Mouse (Mus musculus) WW6 (cell line): Measurements from ENCODE around the gene Fcho2.
"Not testable (repeated sequence)": the region's sequence is repeated elsewhere in the genome, so short reads cannot be mapped to it uniquely, and the experiment has no call there.

Source experiments
- DNase-seq: peaks from one replicate; pipeline ENCODE4 v3.0.0-alpha.2; 2013; ENCODE audit warnings: low read depth, low spot score

The Fcho2 gene

GRCm38 (mm10) chr13:98815147-98815785 is at the start of gene Fcho2:
Gene Fcho2 (minus strand): TSS chr13:98815449.
- DNase-seq = peak; percentile 94

GRCm38 (mm10) chr13:98855291-98855690 is 40.0 kb upstream of the Fcho2 start:
- DNase-seq = no peak

GRCm38 (mm10) chr13:98845794-98846193 is 30.5 kb upstream of the Fcho2 start:
- DNase-seq = no peak

- no peak for DNase-seq
These were observed 21.3 kb upstream of the Fcho2 start for GRCm38 (mm10) chr13:98836423-98837088.

GRCm38 (mm10) chr13:98835740-98836139 is 20.5 kb upstream of the Fcho2 start:
- DNase-seq = no peak

- no peak for DNase-seq
These were observed 19.5 kb upstream of the Fcho2 start for GRCm38 (mm10) chr13:98834723-98835122.

GRCm38 (mm10) chr13:98834199-98834598 is 18.9 kb upstream of the Fcho2 start:
- no peak for DNase-seq

GRCm38 (mm10) chr13:98832451-98833450 is 17.5 kb upstream of the Fcho2 start:
- DNase-seq = no peak

- not testable (repeated sequence) for DNase-seq
These were observed 13.8 kb upstream of the Fcho2 start for GRCm38 (mm10) chr13:98829026-98829425.

- DNase-seq = no peak
These were observed 10.3 kb upstream of the Fcho2 start for GRCm38 (mm10) chr13:98825574-98825973.

- no peak for DNase-seq
These were observed 3.8 kb upstream of the Fcho2 start for GRCm38 (mm10) chr13:98819094-98819493.

GRCm38 (mm10) chr13:98818205-98818604 is 3.0 kb upstream of the Fcho2 start:
- DNase-seq = no peak

- no peak for DNase-seq
These were observed 2.5 kb upstream of the Fcho2 start for GRCm38 (mm10) chr13:98817766-98818165.

GRCm38 (mm10) chr13:98816981-98817660 is 1.9 kb upstream of the Fcho2 start:
- DNase-seq = not testable (repeated sequence)

- DNase-seq = no peak
These were observed 1.3 kb upstream of the Fcho2 start for GRCm38 (mm10) chr13:98816571-98816970.

- DNase-seq = no peak
These were observed 791 bp downstream of the Fcho2 start for GRCm38 (mm10) chr13:98814275-98815040.

GRCm38 (mm10) chr13:98813596-98814274 is 1.5 kb downstream of the Fcho2 start:
- no peak for DNase-seq

- DNase-seq = no peak
These were observed 2.1 kb downstream of the Fcho2 start for GRCm38 (mm10) chr13:98813167-98813566.

- DNase-seq = no peak
These were observed 3.0 kb downstream of the Fcho2 start for GRCm38 (mm10) chr13:98812285-98812684.

GRCm38 (mm10) chr13:98810143-98810542 is 5.1 kb downstream of the Fcho2 start:
- DNase-seq = no peak
